Mouse (Mus musculus): Measurements from ENCODE around the gene Usp43. TPM values are rescaled to one million over a fixed set of nuclear protein-coding genes. Genes with fewer than 3 reads are reported as not detected.

The Usp43 gene
- total and polyA plus RNA-seq, 3 experiments = not detected

DNA sequence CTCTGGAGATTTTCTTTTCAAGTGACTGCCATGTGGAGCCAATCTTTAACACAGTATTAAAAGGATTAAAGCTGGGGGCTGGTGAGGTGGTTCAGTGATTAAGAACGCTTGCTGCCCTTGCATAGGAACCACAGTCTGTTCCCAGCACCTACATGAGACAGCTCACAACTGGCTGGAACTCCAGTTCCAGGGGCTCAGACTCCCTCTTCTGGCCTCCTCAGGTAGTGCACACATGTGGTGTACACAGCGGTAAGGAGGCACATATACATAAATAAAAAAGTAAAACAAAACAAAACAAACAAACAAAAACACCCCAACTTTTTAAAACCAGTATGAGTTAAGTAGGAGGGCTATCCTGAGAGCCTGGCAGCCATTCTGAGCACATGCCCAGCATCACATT, 36.0 kb downstream of the Usp43 start:
- in situ Hi-C loops (cut with MboI; ENCODE audit: low pct_ligation_motif_present, low pct_unique_long_range_greater_than_20kb, low sequenced_read_pairs) (no loop called here), dilution Hi-C loops (cut with MboI; ENCODE audit: extremely low pct_ligation_motif_present, extremely low pct_unique_long_range_greater_than_20kb, low sequenced_read_pairs) (no loop called here)
- Histone ChIP-seq H3K79me2 (replicated peaks; ENCODE audit: control insufficient read depth, extremely low read depth, insufficient read depth, poor library complexity, severe bottlenecking) (no peaks in the 10 kb centered on the region), H3K4me1 (ENCODE audit: control insufficient read depth in 1 of 2, insufficient read depth in 2 of 2) (no peaks in the 10 kb centered on the region), H3K9ac (ENCODE audit: insufficient read depth, low read depth) (no peak overlapping the region), H3K27ac (ENCODE audit: insufficient read depth, low read depth) (no peak overlapping the region), H3K4me3 (replicated peaks in 1 of 3; ENCODE audit: low read depth in 2 of 3, low read length in 2 of 3, poor library complexity in 1 of 3) (no peak overlapping the region), H3K27me3 (replicated peaks) (peaks cover 42% of the 10 kb centered on the region), H3K9me3 (replicated peaks; ENCODE audit: low read length) (peaks cover 7% of the 10 kb centered on the region), H3K36me3 (replicated peaks in 1 of 2; ENCODE audit: control insufficient read depth in 1 of 2, insufficient read depth in 1 of 2, low read length in 1 of 2) (no peaks in the 10 kb centered on the region), H3K4me2 (ENCODE audit: insufficient read depth, low read depth, poor library complexity, severe bottlenecking) (no peak overlapping the region)
- no peak for TF ChIP-seq NELFE (IDR thresholded peaks at IDR 0.05; ENCODE audit: low read depth, low read length)
- TF ChIP-seq IRF4 (IDR thresholded peaks at IDR 0.05; ENCODE audit: low read depth, low read length) = no peak
- no peak for TF ChIP-seq UBTF (IDR thresholded peaks at IDR 0.05; ENCODE audit: low read depth, low read length)
- TF ChIP-seq MEF2A (IDR thresholded peaks at IDR 0.05; ENCODE audit: borderline replicate concordance, low read depth, low read length) = no peak
- peak in 1 of 2 experiments; percentile 22; a peak in 1 of 4 replicates for TF ChIP-seq CTCF (conservative IDR thresholded peaks at IDR 0.05 in 1 of 2, IDR thresholded peaks at IDR 0.05 in 1 of 2; ENCODE audit: low read depth in 2 of 2, low read length in 2 of 2)
- no peak for DNase-seq (ENCODE audit: extremely low read depth)

DNA sequence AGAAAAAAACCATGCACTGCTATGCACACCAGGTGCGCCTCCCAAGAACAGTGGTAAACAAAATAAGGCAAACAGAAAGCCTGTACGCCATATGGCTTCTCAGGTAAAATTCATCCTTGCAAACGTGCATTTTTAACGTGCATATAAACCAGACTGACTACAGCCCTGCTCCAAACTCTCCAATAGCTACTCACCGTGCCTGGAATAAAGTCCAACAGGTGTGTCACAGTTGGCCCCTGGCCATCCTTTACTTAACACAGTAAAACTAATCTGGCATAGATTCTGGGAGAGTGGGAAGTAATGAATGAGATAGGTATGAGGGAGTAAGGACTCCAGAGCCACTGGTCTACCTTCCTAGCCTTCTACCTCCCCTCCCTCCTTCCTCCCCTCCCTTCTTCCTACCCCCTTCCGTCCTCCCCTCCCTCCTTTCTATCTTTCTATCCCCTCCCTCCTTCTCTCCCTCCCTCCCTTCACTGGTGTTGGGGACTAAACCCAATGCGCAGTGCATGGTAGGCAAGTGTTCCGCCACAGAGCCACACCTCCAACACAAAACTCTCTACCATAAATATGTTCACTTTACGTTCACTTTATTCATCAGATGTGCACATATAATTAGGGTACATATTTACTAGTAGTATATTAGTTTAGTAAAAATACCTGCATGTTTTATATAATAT, 56.3 kb downstream of the Usp43 start:
- in situ Hi-C loops (cut with MboI; ENCODE audit: low pct_ligation_motif_present, low pct_unique_long_range_greater_than_20kb, low sequenced_read_pairs) = no loop called here
- dilution Hi-C loops (cut with MboI; ENCODE audit: extremely low pct_ligation_motif_present, extremely low pct_unique_long_range_greater_than_20kb, low sequenced_read_pairs) = no loop called here
- H3K9me3 ChIP-seq (replicated peaks; ENCODE audit: low read length) = no peaks in the 10 kb centered on the region
- TF ChIP-seq POLR2A (IDR thresholded peaks at IDR 0.05; ENCODE audit: low read depth, low read length) = no peak
- no peak for TF ChIP-seq USF1 (IDR thresholded peaks at IDR 0.05; ENCODE audit: low read depth, low read length)
- TF ChIP-seq RCOR1 (conservative IDR thresholded peaks at IDR 0.05; ENCODE audit: low read depth, low read length) = no peak
- TF ChIP-seq ZKSCAN1 (IDR thresholded peaks at IDR 0.05; ENCODE audit: borderline replicate concordance, low read depth, low read length) = no peak
- TF ChIP-seq MXI1 (IDR thresholded peaks at IDR 0.05; ENCODE audit: low read depth, low read length) = no peak
- no peak for TF ChIP-seq ZMIZ1 (IDR thresholded peaks at IDR 0.05; ENCODE audit: low read depth, low read length)
- no peak for TF ChIP-seq MAZ (IDR thresholded peaks at IDR 0.05; ENCODE audit: low read depth, low read length)
- no peak for TF ChIP-seq MEF2A (IDR thresholded peaks at IDR 0.05; ENCODE audit: borderline replicate concordance, low read depth, low read length)
- TF ChIP-seq JUND (conservative IDR thresholded peaks at IDR 0.05; ENCODE audit: low read depth, low read length) = no peak
- no peak for TF ChIP-seq NELFE (IDR thresholded peaks at IDR 0.05; ENCODE audit: low read depth, low read length)
- no peak for TF ChIP-seq SIN3A (IDR thresholded peaks at IDR 0.05; ENCODE audit: low read length)
- no peaks in the 10 kb centered on the region for H3K79me2 ChIP-seq (replicated peaks; ENCODE audit: control insufficient read depth, extremely low read depth, insufficient read depth, poor library complexity, severe bottlenecking)
- no peak overlapping the region for H3K4me2 ChIP-seq (ENCODE audit: insufficient read depth, low read depth, poor library complexity, severe bottlenecking)
- no peak for DNase-seq (ENCODE audit: extremely low read depth)
- no peaks in the 10 kb centered on the region for H3K36me3 ChIP-seq (replicated peaks in 1 of 2; ENCODE audit: control insufficient read depth in 1 of 2, insufficient read depth in 1 of 2, low read length in 1 of 2)
- no peak overlapping the region for H3K27ac ChIP-seq (ENCODE audit: insufficient read depth, low read depth)
- no peak overlapping the region for H3K4me3 ChIP-seq (replicated peaks in 1 of 3; ENCODE audit: low read depth in 2 of 3, low read length in 2 of 3, poor library complexity in 1 of 3)
- peaks cover 0 to 3% of the 10 kb centered on the region in 2 experiments; a peak in 1 of 4 replicates for H3K4me1 ChIP-seq (ENCODE audit: control insufficient read depth in 1 of 2, insufficient read depth in 2 of 2)
- no peak overlapping the region for H3K9ac ChIP-seq (ENCODE audit: insufficient read depth, low read depth)
- peaks cover 14% of the 10 kb centered on the region for H3K27me3 ChIP-seq (replicated peaks)
